29 mouse cellular contexts compared by ENCODE assay signal in the genomic region with DNA sequence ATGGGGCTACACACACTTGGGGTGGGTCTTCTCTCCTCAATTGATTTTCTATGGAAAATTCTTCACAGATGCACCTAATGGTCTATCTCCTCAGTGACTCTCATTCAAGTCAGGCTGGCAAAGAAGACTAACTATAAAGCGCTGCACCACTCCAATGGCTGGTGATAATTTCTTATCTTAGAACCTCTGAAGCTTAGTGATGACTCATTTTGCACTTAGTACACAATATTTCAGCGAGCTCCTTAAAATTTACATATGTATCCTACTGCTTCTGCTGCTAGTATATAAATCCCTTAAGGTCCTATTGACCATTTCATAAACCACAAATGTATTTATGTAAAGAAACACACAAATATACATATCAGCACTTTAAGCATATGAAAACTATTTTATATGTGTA.
"Had no signal": no experiment of that assay in that cellular context is flagged by ENCODE, and none has a peak within 500 bp of the region (broad histone marks: within the 10 kb centered on the region; RNA-seq: fewer than 3 reads in every experiment).

No protein-coding gene starts in this region.

- DNase-seq: cerebellum, adult 8-10 months; cerebellum, adult 9-10 months; cerebellum, adult 9-11 months; cerebellum, postnatal 10 days; cerebellum, postnatal 14 days; cerebellum, postnatal 25 days; cerebellum, postnatal 36 days; embryo, embryonic 11 days; forebrain, postnatal 0 days; gastrocnemius, adult 2 months; gastrocnemius, postnatal 10 days; gastrocnemius, postnatal 14 days; gastrocnemius, postnatal 25 days; gastrocnemius, postnatal 36 days; heart, adult 11 months; heart, adult 18-20 months; heart, adult 2 months had no signal

- H3K27me3 ChIP-seq: embryonic facial prominence, embryonic 12.5 days; embryonic facial prominence, embryonic 13.5 days; embryonic facial prominence, embryonic 15.5 days; forebrain, embryonic 12.5 days; forebrain, embryonic 13.5 days; forebrain, embryonic 15.5 days had no signal

- H3K9me3 ChIP-seq: embryonic facial prominence, embryonic 10.5 days; embryonic facial prominence, embryonic 12.5 days; embryonic facial prominence, embryonic 13.5 days; embryonic facial prominence, embryonic 15.5 days; forebrain, embryonic 10.5 days; forebrain, embryonic 12.5 days; forebrain, embryonic 13.5 days; forebrain, embryonic 15.5 days; heart, embryonic 10.5 days had no signal

- H3K9ac ChIP-seq: embryonic facial prominence, embryonic 12.5 days; embryonic facial prominence, embryonic 13.5 days; embryonic facial prominence, embryonic 15.5 days; forebrain, embryonic 12.5 days; forebrain, embryonic 13.5 days; forebrain, embryonic 15.5 days; forebrain, postnatal 0 days had no signal

- H3K27ac ChIP-seq: embryonic facial prominence, embryonic 10.5 days; embryonic facial prominence, embryonic 12.5 days; embryonic facial prominence, embryonic 13.5 days; embryonic facial prominence, embryonic 15.5 days; forebrain, embryonic 10.5 days; forebrain, embryonic 12.5 days; forebrain, embryonic 13.5 days; forebrain, embryonic 15.5 days; gastrocnemius, adult 2 months; heart, adult 2 months; heart, embryonic 10.5 days had no signal

- ATAC-seq: forebrain, embryonic 13.5 days; forebrain, embryonic 14.5 days; forebrain, embryonic 15.5 days; forebrain, embryonic 16.5 days; forebrain, postnatal 0 days had no signal

- H3K4me1 ChIP-seq: embryonic facial prominence, embryonic 10.5 days; embryonic facial prominence, embryonic 12.5 days; embryonic facial prominence, embryonic 13.5 days; embryonic facial prominence, embryonic 15.5 days; forebrain, embryonic 10.5 days; forebrain, embryonic 12.5 days; forebrain, embryonic 13.5 days; forebrain, embryonic 15.5 days; heart, embryonic 10.5 days had no signal

- H3K4me3 ChIP-seq: embryonic facial prominence, embryonic 10.5 days; embryonic facial prominence, embryonic 12.5 days; embryonic facial prominence, embryonic 13.5 days; embryonic facial prominence, embryonic 15.5 days; erythroblast, embryonic 14.5 days; forebrain, embryonic 10.5 days; forebrain, embryonic 12.5 days; forebrain, embryonic 13.5 days; forebrain, embryonic 15.5 days; gastrocnemius, adult 2 months; heart, adult 2 months; heart, embryonic 10.5 days had no signal

- H3K36me3 ChIP-seq: embryonic facial prominence, embryonic 10.5 days; embryonic facial prominence, embryonic 12.5 days; embryonic facial prominence, embryonic 13.5 days; embryonic facial prominence, embryonic 15.5 days; forebrain, embryonic 10.5 days; forebrain, embryonic 12.5 days; forebrain, embryonic 15.5 days; heart, embryonic 10.5 days had no signal
